Mouse (Mus musculus): ENCODE measurements around the gene Eapp. TPM values are rescaled to one million over a fixed set of nuclear protein-coding genes. Genes with fewer than 3 reads are reported as not detected.

Gene Eapp
- polyA plus RNA-seq, 1 experiment = 45.7 TPM

DNA sequence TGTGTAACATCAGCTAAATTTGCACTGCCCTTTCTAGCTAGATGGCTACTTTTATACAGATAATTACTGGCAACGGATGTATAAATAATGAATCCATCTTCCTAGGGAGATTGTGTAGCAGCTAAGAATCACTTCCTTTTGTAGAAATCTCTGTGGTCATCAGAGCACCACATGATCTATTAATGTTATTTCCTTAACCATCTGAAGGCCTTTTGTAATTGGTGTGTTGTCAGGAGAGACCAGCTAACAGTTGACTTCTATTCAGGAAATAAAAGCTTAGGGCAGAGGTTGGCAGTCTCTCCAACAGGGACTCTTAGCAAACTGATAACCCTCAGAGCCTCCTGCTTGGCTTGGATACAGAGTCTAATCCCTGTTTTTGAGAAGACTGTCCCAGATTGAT is 58.7 kb downstream of the Eapp start:
- no peak for TF ChIP-seq CTCF (IDR thresholded peaks at IDR 0.05; ENCODE audit: low read depth, low read length)
- no peak for TF ChIP-seq POLR2A (IDR thresholded peaks at IDR 0.05; ENCODE audit: borderline replicate concordance, low read depth, low read length)
- peaks cover 28% of the 10 kb centered on the region for H3K4me1 ChIP-seq (ENCODE audit: control insufficient read depth, insufficient read depth, low read length)
- no peak overlapping the region for H3K4me3 ChIP-seq (ENCODE audit: insufficient read depth, low read length)
- peak overlapping the region; percentile 84 for H3K27ac ChIP-seq (ENCODE audit: insufficient read depth, low read depth, low read length)

DNA sequence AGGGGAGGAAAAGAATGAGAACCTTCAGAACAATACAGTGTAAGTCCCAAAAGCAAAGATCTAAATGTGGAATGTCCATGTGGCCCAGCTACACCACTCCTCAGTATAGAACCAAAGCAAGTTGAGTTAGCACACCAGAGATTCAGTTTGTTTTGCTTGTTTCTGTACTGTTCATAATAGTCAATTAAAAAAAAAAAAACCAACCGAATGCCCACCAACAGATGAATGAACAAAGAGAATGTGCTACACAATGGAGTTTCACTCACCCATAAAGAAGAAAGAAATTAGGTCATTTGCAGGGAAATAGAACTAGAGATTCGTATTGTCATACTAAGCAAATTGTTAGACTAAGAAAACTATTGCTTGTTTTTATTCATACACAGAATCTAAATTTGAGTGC is 63.6 kb downstream of the Eapp start:
- peaks cover 10% of the 10 kb centered on the region for H3K4me1 ChIP-seq (ENCODE audit: control insufficient read depth, insufficient read depth, low read length)
- H3K27ac ChIP-seq (ENCODE audit: insufficient read depth, low read depth, low read length) = no peak overlapping the region
- TF ChIP-seq POLR2A (IDR thresholded peaks at IDR 0.05; ENCODE audit: borderline replicate concordance, low read depth, low read length) (no peak), CTCF (IDR thresholded peaks at IDR 0.05; ENCODE audit: low read depth, low read length) (no peak)
- H3K4me3 ChIP-seq (ENCODE audit: insufficient read depth, low read length) = no peak overlapping the region

DNA sequence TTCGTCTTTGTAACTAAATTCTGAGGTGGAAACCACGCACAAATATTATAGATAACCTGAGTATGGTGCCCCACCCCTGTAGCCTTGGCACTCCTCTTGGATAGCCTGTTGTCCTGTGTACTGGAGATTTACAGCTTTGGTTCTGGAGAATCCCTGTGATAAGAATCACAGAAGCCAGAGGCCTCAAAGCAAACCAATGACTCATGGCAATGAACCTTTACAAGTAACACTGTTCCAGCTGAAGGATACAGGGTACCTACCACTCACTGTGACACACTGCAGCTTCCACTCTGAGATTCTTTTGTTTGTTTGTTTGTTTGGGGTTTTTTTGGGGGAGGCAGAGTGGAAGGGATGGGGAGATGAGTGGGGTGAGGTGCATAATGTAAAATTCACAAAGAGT is 73.8 kb downstream of the Eapp start:
- Histone ChIP-seq H3K27ac (ENCODE audit: insufficient read depth, low read depth, low read length) (no peak overlapping the region), H3K4me3 (ENCODE audit: insufficient read depth, low read length) (no peak overlapping the region), H3K4me1 (ENCODE audit: control insufficient read depth, insufficient read depth, low read length) (no peaks in the 10 kb centered on the region)
- TF ChIP-seq POLR2A (IDR thresholded peaks at IDR 0.05; ENCODE audit: borderline replicate concordance, low read depth, low read length) (no peak), CTCF (IDR thresholded peaks at IDR 0.05; ENCODE audit: low read depth, low read length) (no peak)

Other genes with a start within 250 kb of the Eapp start
- gene Sptssa, start 39.3 kb downstream of the Eapp start, polyA plus RNA-seq (2012; ENCODE audit: insufficient read depth, insufficient read length, missing spikeins) = 239 and 270 TPM in 2 replicates
- 77.3 and 89.8 TPM in 2 replicates for gene Snx6, start 99.8 kb upstream of the Eapp start, polyA plus RNA-seq (2012; ENCODE audit: insufficient read depth, insufficient read length, missing spikeins)
- 24.3 and 33.5 TPM in 2 replicates for gene Cfl2, start 167.0 kb upstream of the Eapp start, polyA plus RNA-seq (2012; ENCODE audit: insufficient read depth, insufficient read length, missing spikeins)

All from bone marrow macrophage, adult 2 months (primary cell).